Mouse (Mus musculus) regulatory T cell (primary cell): ENCODE measurements at regions not wholly inside any gene's neighbourhood (a gene's known extent, or its start where the extent isn't known, plus 50 kb on each side); places are given as distances from the start of the nearest gene placed in this dataset.
"Not testable (repeated sequence)": the region's sequence is repeated elsewhere in the genome, so short reads cannot be mapped to it uniquely, and the experiment has no call there.

Experiments used
- in situ Hi-C: fragments of 300-600 bp; cut with MboI, MseI; formaldehyde crosslinking; loops from one replicate; pipeline ENCODE4 v1.15.1; 2025; ENCODE audit warnings: high pct_unique_total_duplicates

- in situ Hi-C loops: not testable (repeated sequence)
These were observed 121.0 kb downstream of the Rab10 start for GRCm38 (mm10) chr12:3188734-3189275.

GRCm38 (mm10) chr12:3188137-3188536 is 121.6 kb downstream of the Rab10 start:
- in situ Hi-C loops: no loop called here

GRCm38 (mm10) chr12:3173325-3173724 is 136.4 kb downstream of the Rab10 start:
- in situ Hi-C loops: no loop called here

- in situ Hi-C loops: not testable (repeated sequence)
These were observed 140.0 kb downstream of the Rab10 start for GRCm38 (mm10) chr12:3169705-3170287.

GRCm38 (mm10) chr12:3161666-3162065 is 148.1 kb downstream of the Rab10 start:
- in situ Hi-C loops: not testable (repeated sequence)

GRCm38 (mm10) chr12:3158771-3159170 is 151.0 kb downstream of the Rab10 start:
- in situ Hi-C loops: not testable (repeated sequence)

- in situ Hi-C loops: not testable (repeated sequence)
These were observed 156.1 kb downstream of the Rab10 start for GRCm38 (mm10) chr12:3153705-3154104.

- in situ Hi-C loops: not testable (repeated sequence)
These were observed 177.2 kb downstream of the Rab10 start for GRCm38 (mm10) chr12:3132553-3132952.

- in situ Hi-C loops: not testable (repeated sequence)
These were observed 178.5 kb downstream of the Rab10 start for GRCm38 (mm10) chr12:3131149-3131751.

GRCm38 (mm10) chr12:3127336-3127735 is 182.4 kb downstream of the Rab10 start:
- in situ Hi-C loops: not testable (repeated sequence)

GRCm38 (mm10) chr12:3124036-3124435 is 185.7 kb downstream of the Rab10 start:
- in situ Hi-C loops: loop anchor here (5.0 kb wide), 1 partner anchor 42 kb away; no protein-coding TSS in a partner anchor

- in situ Hi-C loops: not testable (repeated sequence)
These were observed 199.2 kb downstream of the Rab10 start for GRCm38 (mm10) chr12:3110589-3110988.

- in situ Hi-C loops: loop anchor here (5.0 kb wide), 1 partner anchor 77 kb away; no protein-coding TSS in a partner anchor
These were observed 200.1 kb downstream of the Rab10 start for GRCm38 (mm10) chr12:3109671-3110070.

- in situ Hi-C loops: not testable (repeated sequence)
These were observed 207.8 kb downstream of the Rab10 start for GRCm38 (mm10) chr12:3101963-3102362.

- in situ Hi-C loops: loop anchor here (5.0 kb wide), 1 partner anchor 289 kb away; no protein-coding TSS in a partner anchor
These were observed 211.6 kb downstream of the Rab10 start for GRCm38 (mm10) chr12:3098175-3098574.

GRCm38 (mm10) chr12:3094509-3094908 is 215.3 kb downstream of the Rab10 start:
- in situ Hi-C loops: no loop called here

- in situ Hi-C loops: not testable (repeated sequence)
These were observed 216.8 kb downstream of the Rab10 start for GRCm38 (mm10) chr12:3092974-3093373.

GRCm38 (mm10) chr12:3049546-3049945 is 260.2 kb downstream of the Rab10 start:
- in situ Hi-C loops: not testable (repeated sequence)

GRCm38 (mm10) chr12:3018446-3018845 is 291.3 kb downstream of the Rab10 start:
- in situ Hi-C loops: not testable (repeated sequence)

- in situ Hi-C loops: not testable (repeated sequence)
These were observed 293.0 kb downstream of the Rab10 start for GRCm38 (mm10) chr12:3016777-3017176.
